Mouse (Mus musculus): ENCODE results near the gene Rps15. TPM values are rescaled to one million over a fixed set of nuclear protein-coding genes. Genes with fewer than 3 reads are reported as not detected.
"Not testable (repeated sequence)": the region's sequence is repeated elsewhere in the genome, so short reads cannot be mapped to it uniquely, and the experiment has no call there.

Rps15 gene
- polyA plus RNA-seq (2014; fragmentation: Nextera tagmentation; extraction: Ambion mirVana): 798 TPM in 2 replicates

DNA sequence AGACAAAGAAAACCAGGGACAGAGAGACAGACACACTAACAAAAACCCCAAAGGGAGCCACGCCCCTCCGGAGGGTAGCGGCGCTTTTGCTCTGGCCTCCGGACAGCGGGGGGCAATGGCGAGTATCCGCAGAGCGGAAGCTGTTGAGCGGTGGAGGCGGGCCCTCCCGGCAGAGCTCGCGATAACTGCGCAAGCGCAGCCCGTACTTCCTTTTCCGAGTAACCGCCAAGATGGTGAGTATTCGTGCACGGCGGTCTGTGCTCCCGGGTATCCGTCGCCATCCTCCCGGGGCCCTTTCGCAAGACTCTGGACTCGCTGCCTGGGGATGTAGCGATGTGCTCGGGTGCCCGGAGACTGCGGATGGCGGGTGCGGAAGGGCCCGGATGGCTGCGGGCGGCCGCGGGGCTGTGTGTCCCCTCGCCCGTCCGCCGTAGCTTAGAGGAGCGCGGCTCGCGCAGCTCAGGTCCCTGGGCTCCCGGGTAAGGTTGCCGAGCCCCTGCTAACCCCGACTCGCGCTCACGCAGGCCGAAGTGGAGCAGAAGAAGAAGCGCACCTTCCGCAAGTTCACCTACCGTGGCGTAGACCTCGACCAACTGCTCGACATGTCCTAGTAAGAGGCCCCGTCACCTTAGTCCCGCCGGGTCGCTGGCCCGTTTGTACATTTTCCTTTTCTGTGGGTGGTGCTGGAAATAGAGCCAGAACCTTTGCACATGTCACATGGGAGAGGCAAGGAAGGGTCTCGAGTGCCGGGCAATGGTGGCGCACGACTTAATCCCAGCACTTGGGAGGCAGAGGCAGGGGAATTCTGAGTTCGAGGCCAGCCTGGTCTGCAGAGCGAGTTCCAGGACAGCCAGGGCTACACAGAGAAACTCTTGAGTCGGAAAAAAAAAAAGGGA is at the start of gene Rps15:
TSS of gene Rps15 (plus strand) at position 203 of the 896 bp plus-strand sequence.
- peak within 1 kb of the TSS; percentile 99 for H3K9ac ChIP-seq (ENCODE audit: low read depth, low read length)
- DNase-seq (ENCODE audit: low spot score) (peak; percentile 98), ATAC-seq (ENCODE audit: low FRiP score) (peak; percentile 77)
- H3K4me3 ChIP-seq (ENCODE audit: low read depth, low read length): peak within 1 kb of the TSS; percentile 95
- peaks cover 17% of the 10 kb centered on the region for H3K4me1 ChIP-seq (replicated peaks; ENCODE audit: control insufficient read depth, insufficient read depth, low read length)
- H3K27me3 ChIP-seq (ENCODE audit: control insufficient read depth, insufficient read depth, low read length): no peaks in the 10 kb centered on the region
- H3K36me3 ChIP-seq (ENCODE audit: control insufficient read depth, insufficient read depth, low read length): peaks cover 10% of the 10 kb centered on the region
- no peaks in the 10 kb centered on the region for H3K9me3 ChIP-seq (ENCODE audit: control insufficient read depth, low read length)
- peak within 1 kb of the TSS; percentile 90 for H3K27ac ChIP-seq (ENCODE audit: low read depth, low read length)
- H3K4me2 ChIP-seq (replicated peaks; ENCODE audit: low read depth, low read length): peak within 1 kb of the TSS; percentile 96
- under 1% methylated on average over 72 of the region's 72 CpGs for WGBS

DNA sequence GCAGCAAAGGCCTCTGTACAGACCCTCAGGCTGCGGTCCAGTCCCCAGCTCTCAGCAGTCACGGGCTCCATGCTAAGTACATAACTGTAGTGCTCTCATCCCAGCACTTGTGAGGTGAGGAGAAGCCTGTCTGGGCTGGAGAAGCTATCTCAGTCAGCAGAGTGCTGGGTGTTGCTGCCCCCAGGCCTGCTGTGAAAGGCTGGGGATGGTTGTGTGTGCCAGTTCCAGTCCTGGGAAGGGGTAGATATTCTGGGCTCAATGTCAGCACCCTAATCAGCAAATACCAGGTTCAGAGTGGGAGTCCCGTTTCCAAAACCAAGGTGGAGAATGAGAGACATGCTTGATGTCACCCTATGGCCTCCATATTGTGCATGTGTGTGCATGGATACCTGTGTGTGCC is 49.6 kb upstream of the Rps15 start:
- DNase-seq (ENCODE audit: low spot score): no peak
- H3K4me3 ChIP-seq (ENCODE audit: low read depth, low read length): no peak overlapping the region
- 82% methylated on average over 3 of the region's 3 CpGs for WGBS
- H3K36me3 ChIP-seq (ENCODE audit: control insufficient read depth, insufficient read depth, low read length): peaks cover 20% of the 10 kb centered on the region
- H3K27ac ChIP-seq (ENCODE audit: low read depth, low read length): no peak overlapping the region
- 0 out of 2 replicates have a peak overlapping the region, but pooled peaks have one; percentile 23 for H3K9ac ChIP-seq (ENCODE audit: low read depth, low read length)
- H3K9me3 ChIP-seq (ENCODE audit: control insufficient read depth, low read length): no peaks in the 10 kb centered on the region
- no peak overlapping the region for H3K4me2 ChIP-seq (replicated peaks; ENCODE audit: low read depth, low read length)
- ATAC-seq (ENCODE audit: low FRiP score): no peak
- peaks cover 3% of the 10 kb centered on the region; the same call in 1 of the 2 replicates for H3K4me1 ChIP-seq (replicated peaks; ENCODE audit: control insufficient read depth, insufficient read depth, low read length)
- H3K27me3 ChIP-seq (ENCODE audit: control insufficient read depth, insufficient read depth, low read length): no peaks in the 10 kb centered on the region

DNA sequence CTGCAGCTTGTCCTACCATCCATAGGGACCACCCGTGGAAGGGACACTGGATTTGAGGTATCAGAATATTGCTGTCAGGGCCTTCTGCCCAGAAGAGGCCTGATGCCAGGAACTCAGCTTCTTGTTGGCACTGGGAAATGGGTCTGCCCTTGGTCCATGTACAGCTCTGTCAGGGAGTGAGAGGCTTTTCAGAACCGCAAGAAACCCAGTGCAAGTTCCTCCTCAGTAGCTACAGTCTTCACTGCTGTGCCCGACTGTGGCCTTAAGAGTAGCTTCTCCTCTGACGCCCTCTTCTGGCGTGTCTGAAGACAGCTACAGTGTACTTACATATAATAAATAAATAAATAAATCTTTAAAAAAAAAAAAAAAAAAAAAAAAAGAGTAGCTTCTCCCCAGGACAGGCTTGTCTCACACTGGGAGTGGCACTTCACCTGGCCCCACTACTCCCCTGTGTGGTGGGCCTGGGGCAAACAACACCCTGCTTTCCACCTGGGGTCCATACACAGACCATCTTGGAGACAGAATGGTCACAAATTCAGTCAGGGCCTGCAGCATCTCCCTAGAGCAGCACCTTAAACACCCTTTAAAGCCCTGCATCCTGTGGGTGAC is 47.4 kb upstream of the Rps15 start:
- no peak overlapping the region for H3K4me3 ChIP-seq (ENCODE audit: low read depth, low read length)
- H3K9ac ChIP-seq (ENCODE audit: low read depth, low read length): no peak overlapping the region
- 30% methylated on average over 5 of the region's 5 CpGs for WGBS
- H3K27ac ChIP-seq (ENCODE audit: low read depth, low read length): peak overlapping the region; percentile 42; the same call in 1 of the 2 replicates
- peaks cover 14% of the 10 kb centered on the region for H3K36me3 ChIP-seq (ENCODE audit: control insufficient read depth, insufficient read depth, low read length)
- peaks cover 3% of the 10 kb centered on the region for H3K4me1 ChIP-seq (replicated peaks; ENCODE audit: control insufficient read depth, insufficient read depth, low read length)
- DNase-seq (ENCODE audit: low spot score) (peak; percentile 65), ATAC-seq (ENCODE audit: low FRiP score) (no peak)
- H3K9me3 ChIP-seq (ENCODE audit: control insufficient read depth, low read length): no peaks in the 10 kb centered on the region
- H3K4me2 ChIP-seq (replicated peaks; ENCODE audit: low read depth, low read length): no peak overlapping the region
- no peaks in the 10 kb centered on the region for H3K27me3 ChIP-seq (ENCODE audit: control insufficient read depth, insufficient read depth, low read length)

DNA sequence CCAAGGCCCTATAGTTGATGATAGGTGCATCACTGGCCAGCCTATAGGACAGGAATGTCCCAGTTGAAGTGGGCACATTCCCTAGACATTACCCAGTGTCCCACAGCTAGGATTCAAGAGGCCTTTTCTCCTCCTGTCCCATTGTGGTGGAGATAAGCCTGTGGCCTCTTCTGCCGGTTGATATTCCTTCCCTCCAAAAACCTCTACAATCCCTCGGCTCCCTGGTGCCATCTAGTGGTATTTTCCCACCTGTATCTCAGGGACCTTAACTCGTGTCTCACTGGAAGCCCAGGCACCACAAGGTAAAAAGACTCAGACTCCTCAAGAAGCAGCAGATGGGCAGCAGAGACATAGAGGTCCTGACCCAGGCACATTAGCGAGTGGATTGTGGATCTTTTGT is 46.7 kb upstream of the Rps15 start:
- Histone ChIP-seq H3K4me1 (replicated peaks; ENCODE audit: control insufficient read depth, insufficient read depth, low read length) (peaks cover 3% of the 10 kb centered on the region), H3K9me3 (ENCODE audit: control insufficient read depth, low read length) (no peaks in the 10 kb centered on the region), H3K9ac (ENCODE audit: low read depth, low read length) (peak overlapping the region; percentile 27; the same call in 1 of the 2 replicates), H3K4me2 (replicated peaks; ENCODE audit: low read depth, low read length) (no peak overlapping the region), H3K27me3 (ENCODE audit: control insufficient read depth, insufficient read depth, low read length) (no peaks in the 10 kb centered on the region), H3K27ac (ENCODE audit: low read depth, low read length) (peak overlapping the region; percentile 42), H3K4me3 (ENCODE audit: low read depth, low read length) (no peak overlapping the region), H3K36me3 (ENCODE audit: control insufficient read depth, insufficient read depth, low read length) (peaks cover 10% of the 10 kb centered on the region)
- DNase-seq (ENCODE audit: low spot score) (peak; percentile 91), ATAC-seq (ENCODE audit: low FRiP score) (no peak)
- WGBS: 5% methylated on average over 4 of the region's 4 CpGs

GRCm38 (mm10) chr10:80247849-80248248 is 44.4 kb upstream of the Rps15 start:
- H3K36me3 ChIP-seq (ENCODE audit: control insufficient read depth, insufficient read depth, low read length): no peaks in the 10 kb centered on the region
- no peak overlapping the region for H3K9ac ChIP-seq (ENCODE audit: low read depth, low read length)
- WGBS: 52% methylated on average over 6 of the region's 6 CpGs
- peaks cover 3% of the 10 kb centered on the region; the same call in 1 of the 2 replicates for H3K4me1 ChIP-seq (replicated peaks; ENCODE audit: control insufficient read depth, insufficient read depth, low read length)
- peak; percentile 29 for DNase-seq (ENCODE audit: low spot score)
- H3K27ac ChIP-seq (ENCODE audit: low read depth, low read length): no peak overlapping the region
- H3K4me2 ChIP-seq (replicated peaks; ENCODE audit: low read depth, low read length): no peak overlapping the region
- no peak for ATAC-seq (ENCODE audit: low FRiP score)
- no peaks in the 10 kb centered on the region for H3K9me3 ChIP-seq (ENCODE audit: control insufficient read depth, low read length)
- no peak overlapping the region for H3K4me3 ChIP-seq (ENCODE audit: low read depth, low read length)
- H3K27me3 ChIP-seq (ENCODE audit: control insufficient read depth, insufficient read depth, low read length): no peaks in the 10 kb centered on the region

GRCm38 (mm10) chr10:80248437-80248836 is 43.8 kb upstream of the Rps15 start:
- not testable (repeated sequence) for ATAC-seq (ENCODE audit: low FRiP score); H3K9me3 ChIP-seq (ENCODE audit: control insufficient read depth, low read length); H3K36me3 ChIP-seq (ENCODE audit: control insufficient read depth, insufficient read depth, low read length); H3K4me3 ChIP-seq (ENCODE audit: low read depth, low read length); H3K27me3 ChIP-seq (ENCODE audit: control insufficient read depth, insufficient read depth, low read length); H3K27ac ChIP-seq (ENCODE audit: low read depth, low read length); H3K4me1 ChIP-seq (replicated peaks; ENCODE audit: control insufficient read depth, insufficient read depth, low read length); H3K9ac ChIP-seq (ENCODE audit: low read depth, low read length); H3K4me2 ChIP-seq (replicated peaks; ENCODE audit: low read depth, low read length); DNase-seq (ENCODE audit: low spot score)
- 48% methylated on average over 3 of the region's 3 CpGs for WGBS

DNA sequence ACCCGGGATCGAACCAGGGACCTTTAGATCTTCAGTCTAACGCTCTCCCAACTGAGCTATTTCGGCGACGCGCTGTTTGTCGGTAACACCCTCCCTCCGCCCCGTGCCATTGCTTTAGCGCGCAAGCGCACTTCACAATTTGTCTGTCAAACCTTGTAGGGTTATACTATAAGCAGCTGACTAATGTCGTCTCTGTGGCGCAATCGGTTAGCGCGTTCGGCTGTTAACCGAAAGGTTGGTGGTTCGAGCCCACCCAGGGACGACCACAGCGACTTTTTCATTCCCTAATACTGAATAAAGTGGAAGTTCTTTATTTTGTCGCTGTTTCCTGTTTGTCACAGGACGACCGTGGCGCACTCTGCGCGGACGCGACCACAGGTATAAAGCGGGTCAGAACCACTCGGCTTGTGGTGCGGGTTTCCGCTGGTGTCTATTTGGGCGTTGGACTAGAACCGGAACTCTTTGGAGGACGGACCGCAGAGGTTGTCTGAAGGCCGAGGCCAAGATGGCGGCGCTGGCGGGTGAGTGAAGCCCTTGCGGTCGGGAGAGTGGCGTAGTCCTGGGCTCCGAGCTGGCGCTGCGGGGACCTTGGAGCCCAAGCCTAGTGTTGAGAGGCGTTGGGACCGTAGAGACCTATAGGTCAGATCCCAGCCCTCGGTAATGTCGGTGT is 43.1 kb upstream of the Rps15 start, which contains the start of gene Ndufs7:
TSS of gene Ndufs7 (plus strand) at position 151 of the 670 bp plus-strand sequence.
- peak; percentile 95 for DNase-seq (ENCODE audit: low spot score)
- Histone ChIP-seq H3K27ac (ENCODE audit: low read depth, low read length) (peak within 1 kb of the TSS; percentile 70), H3K36me3 (ENCODE audit: control insufficient read depth, insufficient read depth, low read length) (no peaks in the 10 kb centered on the region), H3K4me1 (replicated peaks; ENCODE audit: control insufficient read depth, insufficient read depth, low read length) (peaks cover 3% of the 10 kb centered on the region; the same call in 1 of the 2 replicates), H3K4me3 (ENCODE audit: low read depth, low read length) (peak within 1 kb of the TSS; percentile 75), H3K9ac (ENCODE audit: low read depth, low read length) (peak within 1 kb of the TSS; percentile 81), H3K27me3 (ENCODE audit: control insufficient read depth, insufficient read depth, low read length) (no peaks in the 10 kb centered on the region), H3K9me3 (ENCODE audit: control insufficient read depth, low read length) (no peaks in the 10 kb centered on the region), H3K4me2 (replicated peaks; ENCODE audit: low read depth, low read length) (peak within 1 kb of the TSS; percentile 74)
- WGBS: under 1% methylated on average over 53 of the region's 53 CpGs
- ATAC-seq (ENCODE audit: low FRiP score): peak; percentile 87

DNA sequence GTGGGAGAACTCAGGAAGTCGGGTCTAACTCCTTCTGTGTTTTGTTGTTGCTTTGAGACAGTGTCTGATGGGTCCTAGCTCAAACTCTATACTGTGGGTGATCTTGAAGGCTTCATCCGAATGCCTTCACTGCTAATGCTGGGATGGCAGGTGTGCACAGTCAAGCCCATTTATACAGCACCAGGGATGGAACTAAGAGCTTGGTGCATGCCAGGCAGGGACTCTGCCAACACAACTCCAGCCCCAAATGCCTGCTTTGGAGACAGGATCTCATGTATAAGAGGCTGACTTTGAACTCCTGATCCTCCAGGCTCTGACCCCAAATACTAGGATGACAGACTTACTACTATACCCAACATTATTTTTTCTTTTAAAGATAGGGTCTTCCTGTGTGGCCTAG is 42.2 kb upstream of the Rps15 start:
- Histone ChIP-seq H3K27me3 (ENCODE audit: control insufficient read depth, insufficient read depth, low read length) (no peaks in the 10 kb centered on the region), H3K4me2 (replicated peaks; ENCODE audit: low read depth, low read length) (peak overlapping the region; percentile 74), H3K27ac (ENCODE audit: low read depth, low read length) (no peak overlapping the region), H3K4me1 (replicated peaks; ENCODE audit: control insufficient read depth, insufficient read depth, low read length) (peaks cover 3% of the 10 kb centered on the region; the same call in 1 of the 2 replicates), H3K9me3 (ENCODE audit: control insufficient read depth, low read length) (no peaks in the 10 kb centered on the region), H3K9ac (ENCODE audit: low read depth, low read length) (peak overlapping the region; percentile 81), H3K36me3 (ENCODE audit: control insufficient read depth, insufficient read depth, low read length) (peaks cover 3% of the 10 kb centered on the region; the same call in 1 of the 2 replicates), H3K4me3 (ENCODE audit: low read depth, low read length) (peak overlapping the region; percentile 75)
- DNase-seq (ENCODE audit: low spot score) (no peak), ATAC-seq (ENCODE audit: low FRiP score) (no peak)
- WGBS: 45% methylated on average over 2 of the region's 2 CpGs

Data from hindbrain, embryonic 11.5 days (tissue).